Mouse (Mus musculus): ENCODE data around the gene Ttc27.

DNA sequence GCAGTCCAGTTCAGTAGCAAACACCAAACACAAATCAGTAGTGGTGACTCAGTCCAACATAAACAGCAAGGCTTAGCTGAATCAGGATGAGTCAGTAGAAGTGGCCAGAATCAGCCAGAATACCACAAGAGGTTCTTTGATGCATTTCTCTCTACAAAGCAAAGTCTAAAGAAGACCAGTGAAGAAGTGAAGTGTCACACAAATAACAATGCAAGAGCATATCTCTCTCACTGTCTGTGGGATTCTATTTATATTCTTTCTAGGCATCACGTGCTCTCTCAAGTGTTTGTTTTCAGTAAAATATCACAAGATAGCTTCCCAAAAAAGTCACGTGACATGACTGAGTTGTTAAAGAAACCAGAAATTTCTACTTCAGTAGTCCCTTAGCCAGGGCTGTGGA, 102.2 kb downstream of the Ttc27 start:
- TF ChIP-seq KAT2A (IDR thresholded peaks at IDR 0.05; ENCODE audit: insufficient replicate concordance, low read length): no peak
- no peak for TF ChIP-seq CTCF (conservative IDR thresholded peaks at IDR 0.05 in 1 of 2, IDR thresholded peaks at IDR 0.05 in 1 of 2; ENCODE audit: low read depth in 2 of 2, low read length in 2 of 2)
- no peak for TF ChIP-seq EP300 (IDR thresholded peaks at IDR 0.05; ENCODE audit: low read length)
- TF ChIP-seq TBP (conservative IDR thresholded peaks at IDR 0.05; ENCODE audit: low read depth, low read length): no peak
- no peak for TF ChIP-seq POLR2A (IDR thresholded peaks at IDR 0.05; ENCODE audit: low read depth, low read length)
- TF ChIP-seq MAZ (IDR thresholded peaks at IDR 0.05; ENCODE audit: low read depth, low read length): no peak
- TF ChIP-seq ETS1 (conservative IDR thresholded peaks at IDR 0.05; ENCODE audit: low read depth, low read length): no peak
- no peak for TF ChIP-seq PAX5 (IDR thresholded peaks at IDR 0.05; ENCODE audit: low read length)
- TF ChIP-seq ELF1 (IDR thresholded peaks at IDR 0.05; ENCODE audit: low read depth, low read length): no peak

All from CH12.LX (cell line).